Mouse (Mus musculus) hindbrain, embryonic 12.5 days (tissue): ENCODE results near the gene Hoxa4. TPM values are rescaled to one million over a fixed set of nuclear protein-coding genes. Genes with fewer than 3 reads are reported as not detected.

Experiments used
- ATAC-seq: fragments of 200-750 bp; cut with Nextera tagmentation; 2 replicates; pipeline ENCODE4 v1.8.0; 2017; ENCODE audit warnings: moderate TSS enrichment; ENCODE audit not compliant: low FRiP score
- H3K27ac ChIP-seq: fragments of 300-500 bp; sonication (generic); 2 replicates; pipeline ENCODE4 v1.5.1; 2016; ENCODE audit warnings: mild to moderate bottlenecking
- H3K27me3 ChIP-seq: fragments of 300-500 bp; sonication (generic); 2 replicates; pipeline ENCODE4 v1.6.1; 2016; ENCODE audit warnings: mild to moderate bottlenecking
- H3K36me3 ChIP-seq: fragments of 300-500 bp; sonication (generic); 2 replicates; pipeline ENCODE4 v1.6.1; 2016; ENCODE audit warnings: mild to moderate bottlenecking
- H3K4me1 ChIP-seq: fragments of 300-500 bp; sonication (generic); 2 replicates; pipeline ENCODE4 v1.6.1; 2016
- H3K4me2 ChIP-seq: fragments of 300-500 bp; sonication (generic); replicated peaks from 2 replicates; pipeline ENCODE4 v1.6.1; 2016; ENCODE audit warnings: mild to moderate bottlenecking
- H3K4me3 ChIP-seq: fragments of 300-500 bp; sonication (generic); 2 replicates; pipeline ENCODE4 v1.5.1; 2016; ENCODE audit warnings: mild to moderate bottlenecking
- H3K9ac ChIP-seq: fragments of 300-500 bp; sonication (generic); 2 replicates; pipeline ENCODE4 v1.6.1; 2016; ENCODE audit warnings: mild to moderate bottlenecking, moderate library complexity
- H3K9me3 ChIP-seq: fragments of 300-500 bp; sonication (generic); replicated peaks from 2 replicates; pipeline ENCODE4 v1.6.1; 2016; ENCODE audit warnings: mild to moderate bottlenecking
- WGBS: fragments of 180-500 bp; shearing (Covaris S2); methylation state at CpG from one replicate; pipeline ENCODE4 v1.1.7; 2016; 5-methylcytosine and 5-hydroxymethylcytosine counted together
- polyA plus RNA-seq: library from polyadenylated mRNA; unstranded; fragments of >200 nt; fragmentation: Nextera tagmentation; extraction: Ambion mirVana; gene quantifications from 2 replicates; pipeline ENCODE4 v1.2.1, GENCODE M21; 2016

Gene Hoxa4
- polyA plus RNA-seq, 1 experiment from 2014 or later: 6.9 TPM

- Histone ChIP-seq H3K27ac (no peak overlapping the region), H3K27me3 (peaks cover 94% of the 10 kb centered on the region), H3K4me2 (no peak overlapping the region), H3K9ac (no peak overlapping the region), H3K9me3 (no peaks in the 10 kb centered on the region), H3K4me1 (peaks cover 6% of the 10 kb centered on the region; the same call in 1 of the 2 replicates), H3K36me3 (no peaks in the 10 kb centered on the region), H3K4me3 (no peak overlapping the region)
- 2% methylated on average over 26 of the region's 26 CpGs for WGBS
- ATAC-seq: no peak
These were observed 35.2 kb upstream of the Hoxa4 start for GRCm38 (mm10) chr6:52226569-52227257.

DNA sequence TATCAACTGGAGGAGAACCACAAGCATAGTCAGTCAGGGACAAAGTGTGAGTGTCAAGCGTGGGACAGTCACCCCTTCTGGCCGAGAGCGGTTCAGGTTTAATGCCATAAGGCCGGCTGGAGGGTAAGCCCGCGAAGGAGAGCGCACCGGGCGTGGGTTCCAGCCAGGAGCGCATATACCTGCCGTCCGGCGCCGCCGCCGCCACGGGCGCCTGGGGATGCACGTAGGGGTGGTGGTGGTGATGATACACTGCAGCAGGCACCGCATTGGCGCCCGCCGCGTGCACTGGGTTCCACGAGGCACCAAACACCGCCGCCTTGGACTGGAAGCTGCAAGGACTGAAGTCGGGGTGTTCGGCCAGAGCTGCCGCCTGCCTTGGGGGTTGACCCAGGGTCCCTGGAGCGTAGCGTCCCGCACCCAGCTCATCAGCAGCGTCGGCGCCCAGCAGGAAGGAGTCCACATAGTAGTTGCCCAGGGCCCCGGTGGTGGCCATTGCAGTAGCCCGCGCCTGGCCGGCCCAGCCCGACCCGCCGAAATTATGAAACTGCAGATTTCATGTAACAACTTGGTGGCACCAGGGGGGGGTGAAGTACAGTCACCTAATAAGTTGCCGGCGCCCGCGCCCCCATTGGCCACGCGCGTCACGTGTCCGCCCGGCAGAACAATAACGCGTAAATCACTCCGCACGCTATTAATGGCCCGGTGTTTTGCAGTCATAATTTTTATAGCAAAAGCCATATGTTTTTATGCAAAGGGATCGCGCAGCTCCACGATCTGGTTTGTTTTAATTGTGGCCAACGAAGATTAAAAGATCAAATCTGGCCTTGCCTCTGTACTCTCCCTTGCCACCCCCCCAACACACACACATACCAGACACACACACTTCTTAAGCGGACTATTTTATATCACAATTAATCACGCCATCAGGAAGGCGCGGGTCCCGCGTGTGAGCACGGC is 34.3 kb upstream of the Hoxa4 start:
- Histone ChIP-seq H3K27ac (no peak overlapping the region), H3K9me3 (no peaks in the 10 kb centered on the region), H3K4me3 (peak overlapping the region; percentile 8), H3K36me3 (no peaks in the 10 kb centered on the region), H3K27me3 (peaks cover 97% of the 10 kb centered on the region), H3K9ac (no peak overlapping the region), H3K4me2 (no peak overlapping the region), H3K4me1 (peaks cover 12% of the 10 kb centered on the region; the same call in 1 of the 2 replicates)
- ATAC-seq: no peak
- 1% methylated on average over 69 of the region's 69 CpGs for WGBS

- ATAC-seq: no peak
- Histone ChIP-seq H3K27me3 (peaks cover 97% of the 10 kb centered on the region), H3K36me3 (no peaks in the 10 kb centered on the region), H3K4me3 (no peak overlapping the region; the same call in 1 of the 2 replicates), H3K4me2 (no peak overlapping the region), H3K27ac (no peak overlapping the region), H3K4me1 (peaks cover 12% of the 10 kb centered on the region; the same call in 1 of the 2 replicates), H3K9ac (no peak overlapping the region), H3K9me3 (no peaks in the 10 kb centered on the region)
- 2% methylated on average over 36 of the region's 36 CpGs for WGBS
These were observed 33.5 kb upstream of the Hoxa4 start for GRCm38 (mm10) chr6:52224895-52225611.

DNA sequence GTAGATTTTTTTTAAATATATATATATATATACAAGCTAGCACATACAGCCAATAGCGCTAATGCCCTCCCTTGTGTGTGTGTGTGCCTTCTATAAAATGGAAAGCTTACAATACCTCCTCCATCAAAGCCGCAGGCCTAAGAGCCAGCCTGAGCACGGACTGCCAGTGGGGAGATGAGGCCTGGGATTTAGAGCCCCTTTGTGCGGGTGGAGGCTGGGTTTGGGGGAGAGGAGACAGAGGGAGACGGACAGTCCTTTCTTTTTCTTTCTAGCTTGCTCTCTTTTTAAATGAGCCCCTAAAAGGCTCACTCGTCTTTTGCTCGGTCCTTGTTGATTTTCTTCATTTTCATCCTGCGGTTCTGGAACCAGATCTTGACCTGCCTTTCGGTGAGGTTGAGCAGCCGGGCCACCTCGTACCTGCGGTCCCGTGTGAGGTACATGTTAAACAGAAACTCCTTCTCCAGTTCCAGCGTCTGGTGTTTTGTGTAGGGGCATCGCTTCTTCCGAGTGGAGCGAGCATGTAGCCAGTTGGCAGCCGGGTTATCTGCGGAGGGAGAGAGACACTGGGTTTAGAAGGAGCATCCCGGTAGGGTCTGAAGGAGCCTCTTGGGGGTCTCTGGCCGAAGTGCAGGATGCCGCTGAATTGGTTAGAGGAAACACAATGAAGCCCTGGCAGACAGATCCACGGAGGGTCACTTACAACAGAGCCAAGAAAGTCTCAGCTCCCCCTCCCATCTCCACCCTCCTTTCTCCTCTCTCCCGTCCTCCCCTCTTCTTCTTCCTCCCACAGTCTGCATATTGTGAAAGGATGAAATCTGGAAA is 32.6 kb upstream of the Hoxa4 start:
- Histone ChIP-seq H3K27ac (no peak overlapping the region), H3K36me3 (no peaks in the 10 kb centered on the region), H3K27me3 (peaks cover 98% of the 10 kb centered on the region), H3K4me1 (peaks cover 12% of the 10 kb centered on the region; the same call in 1 of the 2 replicates), H3K9me3 (no peaks in the 10 kb centered on the region), H3K9ac (no peak overlapping the region), H3K4me3 (no peak overlapping the region), H3K4me2 (no peak overlapping the region)
- ATAC-seq: no peak
- 1% methylated on average over 24 of the region's 24 CpGs for WGBS

DNA sequence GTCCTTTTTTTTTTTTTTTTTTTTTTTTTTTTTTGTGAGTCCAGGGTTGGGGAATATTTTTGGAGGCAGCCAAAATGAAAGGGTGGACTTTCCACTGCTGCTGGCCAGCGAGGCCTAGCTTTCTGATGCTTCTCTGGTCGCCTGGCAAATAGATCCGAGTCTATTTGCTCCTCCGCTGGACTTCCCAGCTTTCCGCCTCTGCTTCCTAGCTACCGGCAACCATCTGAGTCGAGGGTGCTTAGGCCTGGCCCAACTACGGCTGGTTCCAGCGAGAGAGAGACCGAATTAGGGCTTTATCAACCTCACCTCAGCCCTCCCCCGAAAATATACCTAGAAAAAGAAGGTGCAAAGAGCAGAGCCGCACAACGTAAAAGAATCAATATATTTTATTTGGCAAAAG is 31.2 kb upstream of the Hoxa4 start:
- Histone ChIP-seq H3K9me3 (no peaks in the 10 kb centered on the region), H3K9ac (no peak overlapping the region), H3K4me3 (no peak overlapping the region), H3K27ac (no peak overlapping the region), H3K27me3 (peaks cover 100% of the 10 kb centered on the region), H3K4me2 (no peak overlapping the region), H3K36me3 (no peaks in the 10 kb centered on the region), H3K4me1 (peaks cover 12% of the 10 kb centered on the region; the same call in 1 of the 2 replicates)
- WGBS: 14% methylated on average over 13 of the region's 13 CpGs
- no peak for ATAC-seq

- Histone ChIP-seq H3K4me1 (peaks cover 16% of the 10 kb centered on the region; the same call in 1 of the 2 replicates), H3K4me3 (peak overlapping the region; percentile 38; the same call in 1 of the 2 replicates), H3K9ac (no peak overlapping the region), H3K27me3 (peaks cover 100% of the 10 kb centered on the region), H3K4me2 (peak overlapping the region; percentile 66), H3K9me3 (no peaks in the 10 kb centered on the region), H3K27ac (no peak overlapping the region), H3K36me3 (no peaks in the 10 kb centered on the region)
- 4% methylated on average over 21 of the region's 21 CpGs for WGBS
- ATAC-seq: peak; percentile 9; the same call in 1 of the 2 replicates
These were observed 30.6 kb upstream of the Hoxa4 start for GRCm38 (mm10) chr6:52221993-52222685.

GRCm38 (mm10) chr6:52221337-52221992 is 29.9 kb upstream of the Hoxa4 start, which contains the start of gene Hoxa7:
Hoxa7 (minus strand) TSS chr6:52221854.
- Histone ChIP-seq H3K9me3 (no peaks in the 10 kb centered on the region), H3K4me1 (peaks cover 21% of the 10 kb centered on the region), H3K4me3 (peak within 1 kb of the TSS; percentile 38), H3K4me2 (peak within 1 kb of the TSS; percentile 66), H3K9ac (peak within 1 kb of the TSS; percentile 47), H3K27me3 (peaks cover 100% of the 10 kb centered on the region), H3K36me3 (no peaks in the 10 kb centered on the region), H3K27ac (no peak within 1 kb of the TSS)
- WGBS: under 1% methylated on average over 46 of the region's 46 CpGs
- peak; percentile 64 for ATAC-seq

- peak overlapping the region; percentile 38; the same call in 1 of the 2 replicates for H3K4me3 ChIP-seq
- no peaks in the 10 kb centered on the region for H3K36me3 ChIP-seq
- H3K4me2 ChIP-seq: peak overlapping the region; percentile 66
- peaks cover 100% of the 10 kb centered on the region for H3K27me3 ChIP-seq
- ATAC-seq: no peak
- no peak overlapping the region for H3K27ac ChIP-seq
- H3K9me3 ChIP-seq: no peaks in the 10 kb centered on the region
- H3K9ac ChIP-seq: 0 out of 2 replicates have a peak overlapping the region, but pooled peaks have one; percentile 47
- H3K4me1 ChIP-seq: peaks cover 20% of the 10 kb centered on the region
- 4% methylated on average over 12 of the region's 12 CpGs for WGBS
These were observed 29.3 kb upstream of the Hoxa4 start for GRCm38 (mm10) chr6:52220865-52221310.

DNA sequence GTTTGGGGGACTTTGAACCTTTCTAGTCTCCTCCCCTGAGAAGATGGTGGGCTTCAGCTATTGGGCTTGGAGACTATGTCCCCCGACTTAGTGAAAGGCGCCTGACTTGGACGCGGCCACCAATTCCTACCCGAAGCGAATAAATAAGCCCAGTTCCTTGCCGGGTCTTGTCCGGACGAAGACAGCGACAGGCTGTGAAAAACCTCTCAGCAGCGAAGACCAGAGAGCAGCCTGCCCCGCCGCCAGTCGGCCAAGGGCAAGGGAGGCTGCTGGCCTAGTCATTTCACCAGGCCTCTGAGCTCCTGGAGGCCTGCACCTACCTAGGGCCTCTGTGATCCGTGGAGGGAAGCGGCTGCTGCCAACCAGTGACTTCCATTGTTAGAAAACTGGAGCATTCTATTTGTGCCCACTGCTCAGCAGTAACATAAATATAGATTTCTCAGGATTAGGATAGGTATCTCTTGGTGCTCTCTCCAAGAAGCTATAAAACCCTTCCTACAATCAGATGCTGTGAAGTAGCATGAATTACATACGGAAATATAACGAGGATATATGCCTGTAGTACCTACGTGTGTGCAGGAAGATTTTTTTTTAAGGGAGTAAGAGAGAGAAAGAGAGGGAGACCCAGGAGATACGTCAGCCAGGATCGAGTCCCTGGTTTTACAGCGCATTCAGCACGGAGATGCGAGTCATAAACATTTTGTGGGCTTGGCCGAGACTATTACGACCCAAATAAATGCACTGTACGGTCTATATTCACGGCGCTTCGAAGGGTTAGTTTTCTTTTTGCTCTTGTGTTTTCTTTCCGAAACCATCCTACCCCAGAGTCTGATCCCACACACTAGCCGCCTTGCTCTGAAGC is 28.7 kb upstream of the Hoxa4 start:
- WGBS: 12% methylated on average over 32 of the region's 32 CpGs
- Histone ChIP-seq H3K36me3 (no peaks in the 10 kb centered on the region), H3K4me3 (no peak overlapping the region), H3K4me2 (no peak overlapping the region), H3K27me3 (peaks cover 100% of the 10 kb centered on the region), H3K9ac (no peak overlapping the region), H3K4me1 (peaks cover 17% of the 10 kb centered on the region), H3K27ac (no peak overlapping the region), H3K9me3 (no peaks in the 10 kb centered on the region)
- ATAC-seq: no peak
